Mouse (Mus musculus) embryonic fibroblast, embryonic 13.5 days (primary cell): ENCODE measurements around the gene Scg5.

ENCODE experiments used
- CTCF ChIP-seq: IDR thresholded peaks from 2 replicates; pipeline ENCODE4 v1.5.1; 2011; ENCODE audit warnings: mild to moderate bottlenecking, control low read depth, low read length, moderate library complexity, borderline replicate concordance; ENCODE audit not compliant: insufficient read depth
- POLR2A ChIP-seq: IDR thresholded peaks from 2 replicates; pipeline ENCODE4 v1.6.1; 2011; ENCODE audit warnings: low read depth, mild to moderate bottlenecking, control low read depth, low read length, moderate library complexity

GRCm38 (mm10) chr2:113795186-113795585 lies 33.7 kb downstream of the Scg5 start:
- TF ChIP-seq CTCF (no peak), POLR2A (no peak)
